Mouse (Mus musculus) embryonic fibroblast, embryonic 13.5 days (primary cell): ENCODE data around the gene Timmdc1.

Source experiments
- CTCF ChIP-seq: IDR thresholded peaks from 2 replicates; pipeline ENCODE4 v1.5.1; 2011; ENCODE audit warnings: mild to moderate bottlenecking, control low read depth, low read length, moderate library complexity, borderline replicate concordance; ENCODE audit not compliant: insufficient read depth
- POLR2A ChIP-seq: IDR thresholded peaks from 2 replicates; pipeline ENCODE4 v1.6.1; 2011; ENCODE audit warnings: low read depth, mild to moderate bottlenecking, control low read depth, low read length, moderate library complexity

DNA sequence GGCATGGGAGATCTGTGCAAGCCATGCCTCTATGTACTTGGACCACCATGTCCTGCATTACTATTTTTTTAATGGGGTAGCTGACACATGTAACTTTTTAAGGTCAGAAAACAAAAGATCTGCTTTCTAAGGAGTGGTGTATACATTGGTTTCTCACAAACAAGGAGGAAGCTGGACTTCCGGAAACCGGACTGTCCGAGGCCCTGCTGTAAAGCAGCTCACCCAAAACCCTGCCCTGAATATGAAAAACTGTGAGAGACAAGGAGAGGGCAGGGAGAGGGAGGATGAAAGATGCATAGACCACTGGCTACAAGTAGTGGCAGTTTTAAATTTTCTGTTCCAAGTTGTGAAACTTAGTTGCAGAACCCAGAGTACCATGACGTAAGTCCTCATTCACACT lies 62.5 kb downstream of the Timmdc1 start:
- TF ChIP-seq CTCF (no peak), POLR2A (no peak)
